Mouse (Mus musculus) CH12.LX (cell line): Measurements from ENCODE around the gene Gm20388.

ENCODE experiments used
- CTCF ChIP-seq, 2 experiments: IDR thresholded peaks in 1 of 2; conservative IDR thresholded peaks in 1 of 2; 2 replicates each; pipeline ENCODE4 v1.5.1; 2011 to 2012; ENCODE audit warnings: low read depth in 2 of 2, low read length in 2 of 2, improper control_type of control experiment in 1 of 2, inconsistent platforms in 1 of 2, mild to moderate bottlenecking in 1 of 2, moderate library complexity in 1 of 2
- HCFC1 ChIP-seq: IDR thresholded peaks from 2 replicates; pipeline ENCODE4 v1.6.1; 2012; ENCODE audit warnings: low read depth, mild to moderate bottlenecking, inconsistent platforms, low read length, improper control_type of control experiment
- MEF2A ChIP-seq: IDR thresholded peaks from 2 replicates; pipeline ENCODE4 v1.6.1; 2014; ENCODE audit warnings: low read depth, mild to moderate bottlenecking, inconsistent platforms, low read length, improper control_type of control experiment, borderline replicate concordance
- MXI1 ChIP-seq: IDR thresholded peaks from 2 replicates; pipeline ENCODE4 v1.6.1; 2011; ENCODE audit warnings: mild to moderate bottlenecking, low read depth, low read length, improper control_type of control experiment
- POLR2A ChIP-seq: IDR thresholded peaks from 2 replicates; pipeline ENCODE4 v1.6.1; 2011; ENCODE audit warnings: low read depth, mild to moderate bottlenecking, improper control_type of control experiment, low read length
- RCOR1 ChIP-seq: conservative IDR thresholded peaks from 2 replicates; pipeline ENCODE4 v1.6.1; 2012; ENCODE audit warnings: low read depth, mild to moderate bottlenecking, inconsistent platforms, low read length, improper control_type of control experiment
- USF1 ChIP-seq: IDR thresholded peaks from 2 replicates; pipeline ENCODE4 v1.6.1; 2014; ENCODE audit warnings: low read depth, mild to moderate bottlenecking, inconsistent platforms, low read length, improper control_type of control experiment
- ZC3H11A ChIP-seq: IDR thresholded peaks from 2 replicates; pipeline ENCODE4 v1.6.1; 2012; ENCODE audit warnings: low read depth, mild to moderate bottlenecking, inconsistent platforms, low read length, improper control_type of control experiment

DNA sequence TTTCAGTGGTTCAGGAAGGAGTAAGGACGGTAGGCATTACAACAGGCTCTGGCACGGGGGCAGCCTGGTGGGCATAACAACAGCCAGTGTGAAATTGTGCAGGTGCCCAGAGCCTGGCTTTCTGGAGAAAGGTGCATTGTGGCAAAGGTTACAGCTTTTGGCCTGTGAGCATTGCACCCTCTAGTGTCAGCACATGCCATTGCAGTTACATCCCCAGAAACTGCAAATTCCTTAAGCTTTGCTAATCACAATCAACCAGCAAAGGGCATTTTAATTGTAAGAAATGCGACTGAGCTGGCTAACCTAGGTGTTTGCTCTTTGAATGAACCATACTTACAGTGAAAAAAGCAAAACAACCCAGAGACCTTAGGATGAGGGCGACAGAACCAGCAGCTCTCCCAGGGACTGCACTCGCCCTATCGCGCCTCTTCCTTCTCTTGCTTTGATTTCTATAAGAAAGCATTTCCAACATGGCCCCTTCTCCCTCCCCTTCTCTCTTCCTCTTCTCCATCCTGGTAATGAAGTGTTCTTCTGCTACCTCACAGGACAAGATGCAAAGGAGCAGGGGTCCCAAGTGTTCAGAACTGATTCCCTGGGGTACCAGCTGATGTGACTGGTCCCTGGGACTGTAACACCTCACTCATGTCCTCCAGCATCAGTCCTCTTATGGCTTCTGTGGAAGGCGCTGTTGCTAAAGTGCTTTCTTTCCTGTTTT, 3717.8 kb downstream of the Gm20388 start:
- TF ChIP-seq MXI1 (no peak), HCFC1 (no peak), CTCF (conservative IDR thresholded peaks at IDR 0.05 in 1 of 2, IDR thresholded peaks at IDR 0.05 in 1 of 2; ENCODE audit: low read depth in 2 of 2, low read length in 2 of 2) (peak; percentile 86 to 91), POLR2A (no peak), ZC3H11A (no peak), RCOR1 (no peak), USF1 (no peak), MEF2A (no peak)
